Mouse (Mus musculus): ENCODE measurements around the gene Nt5e. TPM values are rescaled to one million over a fixed set of nuclear protein-coding genes. Genes with fewer than 3 reads are reported as not detected.

Nt5e gene
- polyA plus RNA-seq, 1 experiment from 2014 or later, result 0.95 TPM

Other genes with a start within 250 kb of the Nt5e start
- 20.3 and 21.5 TPM in 2 replicates for gene Snx14, start 111.8 kb downstream of the Nt5e start, polyA plus RNA-seq (2016; fragmentation: Nextera tagmentation; extraction: Ambion mirVana)
- gene Gm20537, start 129.4 kb downstream of the Nt5e start, polyA plus RNA-seq (2016; fragmentation: Nextera tagmentation; extraction: Ambion mirVana), result 0.48 and 1.1 TPM in 2 replicates
- 139 and 142 TPM in 2 replicates for gene Syncrip, start 155.4 kb downstream of the Nt5e start, polyA plus RNA-seq (2016; fragmentation: Nextera tagmentation; extraction: Ambion mirVana)
- gene Zfp949, start 220.8 kb downstream of the Nt5e start, polyA plus RNA-seq (2016; fragmentation: Nextera tagmentation; extraction: Ambion mirVana), result 5.7 and 5.8 TPM in 2 replicates